Mouse (Mus musculus) thymus, postnatal 14 days (tissue): ENCODE data around the gene Gstp2.

Source experiments
- DNase-seq: peaks from one replicate; pipeline ENCODE4 v3.0.0; 2021

Gstp2 gene

GRCm38 (mm10) chr19:4045966-4046865 is at the start of gene Gstp2:
Gene Gstp2, minus strand, starts transcription at chr19:4046023.
- no peak for DNase-seq

GRCm38 (mm10) chr19:4094774-4095303 is 49.0 kb upstream of the Gstp2 start:
- no peak for DNase-seq

- no peak for DNase-seq
Observed at GRCm38 (mm10) chr19:4094348-4094747, 48.5 kb upstream of the Gstp2 start.

GRCm38 (mm10) chr19:4093772-4094171 is 47.9 kb upstream of the Gstp2 start:
- DNase-seq = no peak

- DNase-seq = no peak
Observed at GRCm38 (mm10) chr19:4092750-4093149, 46.9 kb upstream of the Gstp2 start.

- no peak for DNase-seq
Observed at GRCm38 (mm10) chr19:4091383-4091782, 45.6 kb upstream of the Gstp2 start.

- no peak for DNase-seq
Observed at GRCm38 (mm10) chr19:4090446-4090845, 44.6 kb upstream of the Gstp2 start.

- no peak for DNase-seq
Observed at GRCm38 (mm10) chr19:4089128-4089527, 43.3 kb upstream of the Gstp2 start.

- no peak for DNase-seq
Observed at GRCm38 (mm10) chr19:4088146-4088545, 42.3 kb upstream of the Gstp2 start.

GRCm38 (mm10) chr19:4087090-4087489 is 41.3 kb upstream of the Gstp2 start:
- no peak for DNase-seq

- no peak for DNase-seq
Observed at GRCm38 (mm10) chr19:4086156-4086555, 40.3 kb upstream of the Gstp2 start.

GRCm38 (mm10) chr19:4084984-4085383 is 39.2 kb upstream of the Gstp2 start:
- DNase-seq = no peak

- DNase-seq = no peak
Observed at GRCm38 (mm10) chr19:4083826-4084225, 38.0 kb upstream of the Gstp2 start.

GRCm38 (mm10) chr19:4083316-4083715 is 37.5 kb upstream of the Gstp2 start:
- no peak for DNase-seq

- DNase-seq = no peak
Observed at GRCm38 (mm10) chr19:4082219-4082965, 36.6 kb upstream of the Gstp2 start.

- DNase-seq = no peak
Observed at GRCm38 (mm10) chr19:4081394-4081793, 35.6 kb upstream of the Gstp2 start, which contains the start of gene Cabp2. Gene Cabp2, plus strand, starts transcription at chr19:4081578.

GRCm38 (mm10) chr19:4080511-4081009 is 34.7 kb upstream of the Gstp2 start:
- DNase-seq = no peak

GRCm38 (mm10) chr19:4079594-4079993 is 33.8 kb upstream of the Gstp2 start:
- DNase-seq = no peak

GRCm38 (mm10) chr19:4075531-4075930 is 29.7 kb upstream of the Gstp2 start:
- DNase-seq = no peak

GRCm38 (mm10) chr19:4072706-4073424 is 27.0 kb upstream of the Gstp2 start:
- DNase-seq = no peak

- DNase-seq = no peak
Observed at GRCm38 (mm10) chr19:4071406-4071805, 25.6 kb upstream of the Gstp2 start.

GRCm38 (mm10) chr19:4070756-4071155 is 24.9 kb upstream of the Gstp2 start:
- no peak for DNase-seq

- DNase-seq = no peak
Observed at GRCm38 (mm10) chr19:4070311-4070710, 24.5 kb upstream of the Gstp2 start.
